Mouse (Mus musculus) cortical plate, adult 2 months (tissue): ENCODE data around the gene Olfr1328.
"Not testable (repeated sequence)": the region's sequence is repeated elsewhere in the genome, so short reads cannot be mapped to it uniquely, and the experiment has no call there.

Source experiments
- CTCF ChIP-seq: fragments of 200-500 bp; IDR thresholded peaks from 2 replicates; pipeline ENCODE4 v1.5.1; 2011; ENCODE audit warnings: mild to moderate bottlenecking, control low read depth, low read length; ENCODE audit not compliant: insufficient read depth; ENCODE audit errors: extremely low read depth
- POLR2A ChIP-seq: fragments of 200-500 bp; IDR thresholded peaks from 2 replicates; pipeline ENCODE4 v1.6.1; 2011; ENCODE audit warnings: mild to moderate bottlenecking, low read length, control low read depth; ENCODE audit not compliant: insufficient read depth; ENCODE audit errors: extremely low read depth

DNA sequence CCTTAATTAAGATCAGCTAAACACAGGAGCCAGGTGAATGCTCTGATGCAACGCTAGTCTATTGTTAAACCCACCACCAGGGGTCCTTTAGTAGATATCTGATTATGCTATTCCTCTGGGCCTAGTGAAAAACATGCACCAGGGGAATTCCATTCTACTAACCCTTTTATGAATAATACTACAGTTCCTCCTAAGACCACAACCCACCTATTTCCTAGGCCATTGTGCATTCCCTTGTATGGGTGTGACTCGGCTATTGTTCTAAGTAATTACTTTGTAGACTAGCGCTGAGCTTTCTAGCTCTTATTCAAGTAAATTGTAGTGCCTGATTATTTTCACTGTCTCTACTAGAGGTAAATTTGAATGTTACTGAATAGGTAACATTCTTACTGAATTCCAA is 7.1 kb downstream of the Olfr1328 start:
- not testable (repeated sequence) for TF ChIP-seq CTCF, POLR2A
